Mouse (Mus musculus) activated CD4-positive, CD25-positive, alpha-beta regulatory T cell, adult 9 weeks (primary cell): Measurements from ENCODE around the gene Olfr1170. TPM values are rescaled to one million over a fixed set of nuclear protein-coding genes. Genes with fewer than 3 reads are reported as not detected.

Source experiments
- polyA plus RNA-seq: library from polyadenylated mRNA; unstranded; fragments of 100-300 nt; shearing (Covaris generic); gene quantifications from one replicate; pipeline ENCODE4 v1.2.1, GENCODE M21; 2017

Gene Olfr1170
- not detected for polyA plus RNA-seq

GRCm38 (mm10) chr2:88228234-88228633, at the start of gene Olfr1170:
Gene Olfr1170 (minus strand): TSS chr2:88228334.

GRCm38 (mm10) chr2:88181580-88181979, 46.6 kb downstream of the Olfr1170 start, which contains the start of gene Olfr1168:
Gene Olfr1168 (plus strand): TSS chr2:88181880.

Other genes with a start within 250 kb of the Olfr1170 start
- not detected for gene Olfr1158, start 238.2 kb downstream of the Olfr1170 start, polyA plus RNA-seq
- not detected for gene Olfr1160, start 220.1 kb downstream of the Olfr1170 start, polyA plus RNA-seq
- gene Olfr1161, start 205.6 kb downstream of the Olfr1170 start, polyA plus RNA-seq: not detected
- not detected for gene Olfr73, start 190.6 kb downstream of the Olfr1170 start, polyA plus RNA-seq
- gene Olfr1162, start 177.2 kb downstream of the Olfr1170 start, polyA plus RNA-seq: not detected
- gene Olfr1163, start 156.5 kb downstream of the Olfr1170 start, polyA plus RNA-seq: not detected
- gene Olfr1164, start 134.4 kb downstream of the Olfr1170 start, polyA plus RNA-seq: not detected
- gene Olfr1166, start 100.1 kb downstream of the Olfr1170 start, polyA plus RNA-seq: not detected
- not detected for gene Olfr1167, start 73.1 kb downstream of the Olfr1170 start, polyA plus RNA-seq
- gene Olfr1168, start 46.5 kb downstream of the Olfr1170 start, polyA plus RNA-seq: not detected
- not detected for gene Olfr1173, start 51.5 kb upstream of the Olfr1170 start, polyA plus RNA-seq
- not detected for gene Olfr1174-ps, start 86.8 kb upstream of the Olfr1170 start, polyA plus RNA-seq
- gene Olfr1175-ps, start 98.9 kb upstream of the Olfr1170 start, polyA plus RNA-seq: not detected
- not detected for gene Olfr1176, start 108.4 kb upstream of the Olfr1170 start, polyA plus RNA-seq
- gene Olfr1177-ps, start 118.2 kb upstream of the Olfr1170 start, polyA plus RNA-seq: not detected
- gene Olfr1178, start 158.7 kb upstream of the Olfr1170 start, polyA plus RNA-seq: not detected
- not detected for gene Olfr1179, start 178.1 kb upstream of the Olfr1170 start, polyA plus RNA-seq
- not detected for gene Olfr1180, start 190.8 kb upstream of the Olfr1170 start, polyA plus RNA-seq
- gene Olfr1181, start 197.8 kb upstream of the Olfr1170 start, polyA plus RNA-seq: not detected
- gene Gm13757, start 220.8 kb upstream of the Olfr1170 start, polyA plus RNA-seq: not detected
- gene Olfr1183, start 226.5 kb upstream of the Olfr1170 start, polyA plus RNA-seq: not detected